Mouse (Mus musculus) erythroblast, adult 5-6 weeks (primary cell): Measurements from ENCODE around the gene Stx6. TPM values are rescaled to one million over a fixed set of nuclear protein-coding genes. Genes with fewer than 3 reads are reported as not detected.
A peak's percentile ranks its signal among the peaks of the same experiment; 100 is the strongest.

ENCODE experiments used
- ATAC-seq: replicated peaks from 2 replicates; pipeline ENCODE4 v1.8.0; 2016; ENCODE audit warnings: moderate number of reproducible peaks, mild to moderate bottlenecking, moderate TSS enrichment, inconsistent platforms; ENCODE audit not compliant: poor library complexity, low FRiP score, severe bottlenecking
- total RNA-seq, 2 experiments: library from RNA; stranded (forward) in 1 of 2; stranded (reverse) in 1 of 2; fragments of 150-400 nt in 1 of 2; fragments of 200-764, 138-1000 nt in 1 of 2; gene quantifications; 2 replicates each; pipeline versions ENCODE4 v1.2.3 to v1.2.4; 2015 to 2017; ENCODE audit warnings: low replicate concordance in 2 of 2

The Stx6 gene
- total RNA-seq (2015; ENCODE audit: low replicate concordance): 2.3 and 3.8 TPM in 2 replicates
- 4.9 and 7.4 TPM in 2 replicates for total RNA-seq (2017; ENCODE audit: low replicate concordance)

- peak; percentile 100 for ATAC-seq
Observed at GRCm38 (mm10) chr1:155158141-155158969, at the start of gene Stx6. TSS of gene Stx6 (plus strand) at chr1:155158715.

GRCm38 (mm10) chr1:155109387-155110350 is 48.8 kb upstream of the Stx6 start:
- no peak for ATAC-seq

- ATAC-seq: no peak
Observed at GRCm38 (mm10) chr1:155111491-155111890, 47.0 kb upstream of the Stx6 start.

GRCm38 (mm10) chr1:155112118-155112517 is 46.4 kb upstream of the Stx6 start:
- no peak for ATAC-seq

GRCm38 (mm10) chr1:155112875-155113274 is 45.6 kb upstream of the Stx6 start:
- ATAC-seq: no peak

- ATAC-seq: no peak
Observed at GRCm38 (mm10) chr1:155113946-155114345, 44.6 kb upstream of the Stx6 start.

- no peak for ATAC-seq
Observed at GRCm38 (mm10) chr1:155119719-155120118, 38.8 kb upstream of the Stx6 start.

GRCm38 (mm10) chr1:155121977-155122939 is 36.3 kb upstream of the Stx6 start:
- no peak for ATAC-seq

GRCm38 (mm10) chr1:155124397-155124796 is 34.1 kb upstream of the Stx6 start:
- no peak for ATAC-seq

- no peak for ATAC-seq
Observed at GRCm38 (mm10) chr1:155126716-155127115, 31.8 kb upstream of the Stx6 start.

GRCm38 (mm10) chr1:155127429-155127934 is 31.0 kb upstream of the Stx6 start:
- no peak for ATAC-seq

- no peak for ATAC-seq
Observed at GRCm38 (mm10) chr1:155134866-155135265, 23.6 kb upstream of the Stx6 start.

- no peak for ATAC-seq
Observed at GRCm38 (mm10) chr1:155138795-155139194, 19.7 kb upstream of the Stx6 start.

- peak; percentile 90 for ATAC-seq
Observed at GRCm38 (mm10) chr1:155140076-155140475, 18.4 kb upstream of the Stx6 start.

- ATAC-seq: no peak
Observed at GRCm38 (mm10) chr1:155145620-155146019, 12.9 kb upstream of the Stx6 start.

GRCm38 (mm10) chr1:155146572-155146980 is 11.9 kb upstream of the Stx6 start, which contains the start of gene Mr1:
TSS of gene Mr1 (minus strand) at chr1:155146814.
- ATAC-seq: peak; percentile 84

- no peak for ATAC-seq
Observed at GRCm38 (mm10) chr1:155147228-155147627, 11.3 kb upstream of the Stx6 start.

GRCm38 (mm10) chr1:155149403-155149802 is 9.1 kb upstream of the Stx6 start:
- ATAC-seq: no peak

- ATAC-seq: no peak
Observed at GRCm38 (mm10) chr1:155150821-155151220, 7.7 kb upstream of the Stx6 start.
